Mouse (Mus musculus) hindbrain, embryonic 11.5 days (tissue): Measurements from ENCODE around the gene Evx2. TPM values are rescaled to one million over a fixed set of nuclear protein-coding genes. Genes with fewer than 3 reads are reported as not detected.

Experiments
- ATAC-seq: fragments of 200-750 bp; cut with Nextera tagmentation; 2 replicates; pipeline ENCODE4 v1.8.0; 2017; ENCODE audit warnings: mild to moderate bottlenecking, moderate TSS enrichment, moderate library complexity; ENCODE audit not compliant: low FRiP score
- DNase-seq: peaks from one replicate; pipeline ENCODE4 v3.0.0-alpha.2; 2015; ENCODE audit warnings: low spot score
- H3K27ac ChIP-seq: fragments of 300-500 bp; sonication (generic); 2 replicates; pipeline ENCODE4 v1.5.1; 2014; ENCODE audit warnings: mild to moderate bottlenecking, low read depth, low read length
- H3K27me3 ChIP-seq: fragments of 300-500 bp; sonication (generic); 2 replicates; pipeline ENCODE4 v1.6.1; 2014; ENCODE audit warnings: mild to moderate bottlenecking, low read length, moderate library complexity, mixed read lengths; ENCODE audit not compliant: control insufficient read depth, insufficient read depth
- H3K36me3 ChIP-seq: fragments of 300-500 bp; sonication (generic); 2 replicates; pipeline ENCODE4 v1.6.1; 2014; ENCODE audit warnings: mild to moderate bottlenecking, low read length, moderate library complexity, mixed read lengths; ENCODE audit not compliant: control insufficient read depth, insufficient read depth
- H3K4me1 ChIP-seq: fragments of 300-500 bp; sonication (generic); replicated peaks from 2 replicates; pipeline ENCODE4 v1.6.1; 2014; ENCODE audit warnings: low read length, mixed read lengths; ENCODE audit not compliant: control insufficient read depth, insufficient read depth
- H3K4me2 ChIP-seq: fragments of 300-500 bp; sonication (generic); replicated peaks from 2 replicates; pipeline ENCODE4 v1.6.1; 2014; ENCODE audit warnings: mild to moderate bottlenecking, low read depth, low read length
- H3K4me3 ChIP-seq: fragments of 300-500 bp; sonication (generic); 2 replicates; pipeline ENCODE4 v1.5.1; 2014; ENCODE audit warnings: low read depth, low read length
- H3K9ac ChIP-seq: fragments of 300-500 bp; sonication (generic); 2 replicates; pipeline ENCODE4 v1.6.1; 2014; ENCODE audit warnings: low read depth, low read length
- H3K9me3 ChIP-seq: fragments of 300-500 bp; sonication (generic); 2 replicates; pipeline ENCODE4 v1.6.1; 2016; ENCODE audit warnings: low read length; ENCODE audit not compliant: control insufficient read depth
- WGBS: fragments of 180-500 bp; shearing (Covaris S2); extraction: QIAGEN DNeasy Blood & Tissue Kit; methylation state at CpG from one replicate; pipeline ENCODE4 v1.1.7; 2014; 5-methylcytosine and 5-hydroxymethylcytosine counted together
- polyA plus RNA-seq: library from polyadenylated mRNA; unstranded; fragments of >200 nt; fragmentation: Nextera tagmentation; extraction: Ambion mirVana; gene quantifications from 2 replicates; pipeline ENCODE4 v1.2.1, GENCODE M21; 2014

Evx2 gene
- polyA plus RNA-seq, 1 experiment from 2014 or later, result 2.4 TPM

DNA sequence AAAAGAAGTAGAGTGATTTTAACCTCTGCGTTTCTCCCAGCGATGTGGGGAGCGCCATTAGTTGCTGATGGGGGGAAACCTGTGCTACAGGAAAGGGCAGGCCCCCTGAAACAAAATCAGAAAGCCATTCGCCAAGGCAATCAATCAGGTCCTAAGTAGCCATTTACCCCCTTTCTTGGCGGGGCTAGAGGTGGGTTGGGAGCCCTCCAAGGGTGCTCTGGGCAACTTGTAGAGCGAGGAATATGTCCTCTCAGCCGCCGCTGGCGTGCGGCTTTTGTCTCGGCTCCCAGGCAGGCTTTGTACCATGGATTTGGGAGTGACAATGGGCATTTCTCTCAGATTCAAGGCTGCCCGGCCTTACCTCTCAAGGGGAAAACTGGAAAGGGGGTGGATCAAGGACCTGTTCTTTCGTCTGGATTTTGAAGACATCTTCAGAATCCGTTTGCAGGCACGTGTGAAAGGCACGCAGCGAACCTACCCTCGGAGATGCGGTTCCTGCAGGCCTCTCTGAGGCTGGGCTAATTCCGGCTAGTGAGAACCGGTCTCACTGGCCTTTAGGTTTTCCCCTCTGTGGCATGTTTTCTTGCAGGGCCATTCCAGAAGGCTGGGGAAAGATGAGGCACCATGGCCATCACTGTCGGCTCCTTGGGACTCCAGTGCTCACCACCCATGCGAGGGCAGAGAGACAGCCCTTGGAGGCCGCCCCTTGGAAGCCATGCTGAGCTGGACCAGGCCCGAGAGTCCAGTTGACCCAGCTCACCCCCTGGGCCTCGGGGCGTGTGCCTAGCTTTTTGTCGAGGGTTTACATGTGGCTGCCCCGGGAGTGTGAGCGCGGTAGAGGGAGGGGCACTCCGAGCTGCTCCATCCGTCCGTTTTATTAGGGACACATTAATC is 37.3 kb upstream of the Evx2 start:
- WGBS, result 2% methylated on average over 34 of the region's 34 CpGs
- Histone ChIP-seq H3K4me2 (no peak overlapping the region), H3K27ac (no peak overlapping the region), H3K27me3 (peaks cover 98% of the 10 kb centered on the region), H3K36me3 (no peaks in the 10 kb centered on the region), H3K4me3 (no peak overlapping the region), H3K4me1 (peaks cover 10% of the 10 kb centered on the region), H3K9me3 (no peaks in the 10 kb centered on the region), H3K9ac (no peak overlapping the region)
- ATAC-seq (no peak), DNase-seq (no peak)

- Histone ChIP-seq H3K27me3 (peaks cover 100% of the 10 kb centered on the region), H3K4me2 (no peak overlapping the region), H3K9ac (no peak overlapping the region), H3K27ac (no peak overlapping the region), H3K4me1 (peaks cover 10% of the 10 kb centered on the region), H3K9me3 (no peaks in the 10 kb centered on the region), H3K36me3 (no peaks in the 10 kb centered on the region), H3K4me3 (no peak overlapping the region)
- DNase-seq (no peak), ATAC-seq (no peak)
- 5% methylated on average over 7 of the region's 7 CpGs for WGBS
Observed at GRCm38 (mm10) chr2:74695813-74696430, 36.6 kb upstream of the Evx2 start.

GRCm38 (mm10) chr2:74695383-74695782 is 36.0 kb upstream of the Evx2 start:
- no peak overlapping the region for H3K4me3 ChIP-seq
- H3K36me3 ChIP-seq, result no peaks in the 10 kb centered on the region
- peaks cover 10% of the 10 kb centered on the region for H3K4me1 ChIP-seq
- DNase-seq, result no peak
- WGBS, result 23% methylated on average over 1 of the region's 1 CpGs
- H3K27ac ChIP-seq, result no peak overlapping the region
- no peaks in the 10 kb centered on the region for H3K9me3 ChIP-seq
- ATAC-seq, result no peak
- H3K27me3 ChIP-seq, result peaks cover 96% of the 10 kb centered on the region
- no peak overlapping the region for H3K9ac ChIP-seq
- H3K4me2 ChIP-seq, result no peak overlapping the region

DNA sequence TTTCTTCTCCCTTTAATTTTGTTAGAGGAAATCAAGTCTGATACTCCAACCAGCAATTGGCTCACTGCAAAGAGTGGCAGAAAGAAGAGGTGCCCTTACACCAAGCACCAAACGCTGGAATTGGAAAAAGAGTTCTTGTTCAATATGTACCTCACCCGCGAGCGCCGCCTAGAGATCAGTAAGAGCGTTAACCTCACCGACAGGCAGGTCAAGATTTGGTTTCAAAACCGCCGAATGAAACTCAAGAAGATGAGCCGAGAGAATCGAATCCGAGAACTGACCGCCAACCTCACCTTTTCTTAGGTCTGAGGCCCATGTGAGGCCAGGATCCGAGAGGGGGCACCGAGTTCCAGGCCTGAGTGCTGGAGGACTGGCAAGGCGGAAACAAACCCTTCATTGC is 34.7 kb upstream of the Evx2 start:
- Histone ChIP-seq H3K9me3 (no peaks in the 10 kb centered on the region), H3K27me3 (peaks cover 95% of the 10 kb centered on the region), H3K4me2 (no peak overlapping the region), H3K27ac (no peak overlapping the region), H3K9ac (no peak overlapping the region), H3K4me1 (peaks cover 10% of the 10 kb centered on the region), H3K4me3 (no peak overlapping the region), H3K36me3 (no peaks in the 10 kb centered on the region)
- ATAC-seq, result no peak
- no peak for DNase-seq
- WGBS, result 1% methylated on average over 16 of the region's 16 CpGs

DNA sequence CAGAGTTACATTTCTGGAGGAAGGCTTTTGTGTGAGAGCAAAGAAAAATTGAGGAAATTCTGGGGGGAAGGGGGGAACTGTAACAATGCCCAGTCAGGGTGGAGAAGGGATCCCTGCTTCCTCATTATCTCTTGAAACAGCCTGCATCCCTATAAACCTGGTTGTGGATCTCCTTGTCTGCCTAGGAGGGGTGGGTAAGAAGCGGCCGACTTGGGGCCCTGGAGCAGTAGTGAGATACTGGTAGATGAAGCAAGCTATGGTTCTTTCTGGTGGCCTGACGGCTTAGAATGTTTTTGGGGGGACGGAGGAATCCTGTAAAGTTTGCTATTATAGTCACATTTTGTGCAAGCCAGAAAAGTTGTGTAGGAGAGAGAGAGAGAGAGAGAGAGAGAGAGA is 34.1 kb upstream of the Evx2 start:
- 6% methylated on average over 4 of the region's 4 CpGs for WGBS
- DNase-seq (no peak), ATAC-seq (no peak)
- no peak overlapping the region for H3K9ac ChIP-seq
- peaks cover 9% of the 10 kb centered on the region for H3K4me1 ChIP-seq
- no peak overlapping the region for H3K27ac ChIP-seq
- no peak overlapping the region for H3K4me3 ChIP-seq
- no peaks in the 10 kb centered on the region for H3K36me3 ChIP-seq
- no peak overlapping the region for H3K4me2 ChIP-seq
- peaks cover 93% of the 10 kb centered on the region for H3K27me3 ChIP-seq
- H3K9me3 ChIP-seq, result no peaks in the 10 kb centered on the region

GRCm38 (mm10) chr2:74692808-74693431 is 33.6 kb upstream of the Evx2 start:
- WGBS, result 2% methylated on average over 20 of the region's 20 CpGs
- H3K9ac ChIP-seq, result no peak overlapping the region
- no peak overlapping the region for H3K27ac ChIP-seq

DNA sequence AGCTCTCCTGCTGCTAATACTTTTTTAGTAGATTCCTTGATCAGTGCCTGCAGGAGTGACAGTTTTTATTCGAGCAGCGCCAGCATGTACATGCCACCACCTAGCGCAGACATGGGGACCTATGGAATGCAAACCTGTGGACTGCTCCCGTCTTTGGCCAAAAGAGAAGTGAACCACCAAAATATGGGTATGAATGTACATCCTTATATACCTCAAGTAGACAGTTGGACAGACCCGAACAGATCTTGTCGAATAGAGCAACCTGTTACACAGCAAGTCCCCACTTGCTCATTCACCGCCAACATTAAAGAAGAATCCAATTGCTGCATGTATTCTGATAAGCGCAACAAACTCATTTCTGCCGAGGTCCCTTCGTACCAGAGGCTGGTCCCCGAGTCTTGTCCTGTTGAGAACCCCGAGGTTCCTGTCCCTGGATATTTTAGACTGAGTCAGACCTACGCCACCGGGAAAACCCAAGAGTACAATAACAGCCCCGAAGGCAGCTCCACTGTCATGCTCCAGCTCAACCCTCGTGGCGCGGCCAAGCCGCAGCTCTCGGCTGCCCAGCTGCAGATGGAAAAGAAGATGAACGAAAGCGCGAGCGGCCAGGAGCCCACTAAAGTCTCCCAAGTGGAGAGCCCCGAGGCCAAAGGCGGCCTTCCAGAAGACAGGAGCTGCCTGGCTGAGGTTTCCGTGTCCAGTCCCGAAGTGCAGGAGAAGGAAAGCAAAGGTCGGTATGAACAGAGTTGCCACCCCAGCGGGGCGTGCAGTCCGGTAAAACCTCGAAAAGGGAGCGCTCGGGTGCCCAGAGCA is 32.8 kb upstream of the Evx2 start:
- H3K4me2 ChIP-seq, result no peak overlapping the region
- H3K36me3 ChIP-seq, result no peaks in the 10 kb centered on the region
- no peak for DNase-seq
- H3K27me3 ChIP-seq, result peaks cover 91% of the 10 kb centered on the region
- no peak overlapping the region for H3K9ac ChIP-seq
- H3K9me3 ChIP-seq, result no peaks in the 10 kb centered on the region
- ATAC-seq, result no peak
- WGBS, result 5% methylated on average over 35 of the region's 35 CpGs
- no peak overlapping the region for H3K27ac ChIP-seq
- H3K4me3 ChIP-seq, result no peak overlapping the region
- 0 out of 2 replicates have a peak, but pooled peaks cover 4% of the 10 kb centered on the region for H3K4me1 ChIP-seq

More at GRCm38 (mm10) chr2:74692808-74693431, 33.6 kb upstream of the Evx2 start:
- Histone ChIP-seq H3K36me3 (no peaks in the 10 kb centered on the region), H3K4me1 (peaks cover 5% of the 10 kb centered on the region; the same call in 1 of the 2 replicates), H3K4me2 (no peak overlapping the region), H3K4me3 (no peak overlapping the region), H3K9me3 (no peaks in the 10 kb centered on the region), H3K27me3 (peaks cover 91% of the 10 kb centered on the region)
- DNase-seq, result no peak
- ATAC-seq, result no peak
